Mouse (Mus musculus) lung, embryonic 16.5 days (tissue): ENCODE data around the gene Luc7l. TPM values are rescaled to one million over a fixed set of nuclear protein-coding genes. Genes with fewer than 3 reads are reported as not detected.

Source experiments
- ATAC-seq: fragments of 200-750 bp; cut with Nextera tagmentation; 2 replicates; pipeline ENCODE4 v1.8.0; 2017; ENCODE audit warnings: low read depth, mild to moderate bottlenecking, moderate library complexity
- H3K27ac ChIP-seq: fragments of 300-500 bp; sonication (generic); 2 replicates; pipeline ENCODE4 v1.5.1; 2014; ENCODE audit warnings: mild to moderate bottlenecking, control low read depth, low read length
- H3K27me3 ChIP-seq: fragments of 300-500 bp; sonication (generic); 2 replicates; pipeline ENCODE4 v1.6.1; 2014; ENCODE audit warnings: low read depth, low read length, mixed read lengths; ENCODE audit not compliant: control insufficient read depth, insufficient read depth
- H3K36me3 ChIP-seq: fragments of 300-500 bp; sonication (generic); 2 replicates; pipeline ENCODE4 v1.6.1; 2014; ENCODE audit warnings: low read length; ENCODE audit not compliant: control insufficient read depth, insufficient read depth
- H3K4me1 ChIP-seq: fragments of 300-500 bp; sonication (generic); replicated peaks from 2 replicates; pipeline ENCODE4 v1.6.1; 2014; ENCODE audit warnings: low read length, mixed read lengths; ENCODE audit not compliant: control insufficient read depth, insufficient read depth
- H3K4me2 ChIP-seq: fragments of 300-500 bp; sonication (generic); 2 replicates; pipeline ENCODE4 v1.6.1; 2014; ENCODE audit warnings: low read depth, low read length, control low read depth
- H3K4me3 ChIP-seq: fragments of 300-500 bp; sonication (generic); 2 replicates; pipeline ENCODE4 v1.5.1; 2014; ENCODE audit warnings: mild to moderate bottlenecking, low read length, control low read depth
- H3K9ac ChIP-seq: fragments of 300-500 bp; sonication (generic); 2 replicates; pipeline ENCODE4 v1.6.1; 2014; ENCODE audit warnings: low read length, control low read depth
- H3K9me3 ChIP-seq: fragments of 300-500 bp; sonication (generic); 2 replicates; pipeline ENCODE4 v1.6.1; 2016; ENCODE audit warnings: low read length; ENCODE audit not compliant: control insufficient read depth
- WGBS: fragments of 180-500 bp; shearing (Covaris S2); extraction: QIAGEN DNeasy Blood & Tissue Kit; methylation state at CpG from one replicate; pipeline ENCODE4 v1.1.7; 2014; 5-methylcytosine and 5-hydroxymethylcytosine counted together
- polyA plus RNA-seq: library from polyadenylated mRNA; unstranded; fragments of >200 nt; fragmentation: Nextera tagmentation; extraction: Ambion mirVana; gene quantifications from 2 replicates; pipeline ENCODE4 v1.2.1, GENCODE M21; 2015

Luc7l gene
- 79.8 and 86.9 TPM in 2 replicates for polyA plus RNA-seq

DNA sequence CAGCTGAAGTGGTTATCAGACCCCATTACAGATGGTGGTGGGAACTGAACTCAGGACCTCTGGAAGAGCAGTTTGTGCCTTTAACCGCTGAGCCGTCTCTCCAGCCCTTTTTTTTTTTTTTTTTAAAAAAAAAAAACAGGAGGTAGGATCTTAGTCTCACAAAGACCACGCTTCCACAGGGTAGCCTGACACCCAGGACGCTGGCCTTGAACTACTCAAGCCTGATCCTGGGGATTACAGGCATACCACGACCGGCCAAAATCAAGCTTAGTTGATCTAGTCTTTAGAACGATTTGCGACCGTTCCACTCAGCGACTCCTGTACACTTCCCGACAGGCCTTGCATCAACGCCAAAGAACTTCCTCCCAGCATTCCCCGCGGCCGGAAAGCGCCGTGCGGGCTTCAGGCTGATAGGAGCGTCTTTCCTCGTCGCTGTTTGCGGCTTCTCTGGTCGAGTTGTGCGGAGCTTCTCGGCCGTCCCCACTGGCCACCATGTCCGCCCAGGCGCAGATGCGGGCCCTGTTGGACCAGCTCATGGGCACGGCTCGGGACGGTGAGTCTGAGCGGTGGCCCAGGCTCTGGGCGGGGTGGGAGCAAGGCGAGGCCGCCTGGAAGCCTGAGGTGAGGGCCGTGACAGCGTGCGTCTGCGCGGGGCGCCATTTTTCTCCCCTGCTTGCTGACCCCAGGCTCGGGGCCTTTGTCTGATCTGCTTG, at the start of gene Luc7l:
Gene Luc7l (plus strand): TSS at position 358 of the 713 bp plus-strand sequence.
- peak within 1 kb of the TSS; percentile 98 for H3K27ac ChIP-seq
- peak; percentile 98 for ATAC-seq
- WGBS = under 1% methylated on average over 43 of the region's 43 CpGs
- H3K9me3 ChIP-seq = no peaks in the 10 kb centered on the region
- H3K4me2 ChIP-seq = peak within 1 kb of the TSS; percentile 78
- H3K4me3 ChIP-seq = peak within 1 kb of the TSS; percentile 100
- H3K27me3 ChIP-seq = no peaks in the 10 kb centered on the region
- H3K36me3 ChIP-seq = peaks cover 8% of the 10 kb centered on the region; the same call in 1 of the 2 replicates
- peaks cover 6% of the 10 kb centered on the region for H3K4me1 ChIP-seq
- peak within 1 kb of the TSS; percentile 98 for H3K9ac ChIP-seq

- H3K27ac ChIP-seq = no peak overlapping the region
- H3K4me1 ChIP-seq = peaks cover 19% of the 10 kb centered on the region
- peak; percentile 16; the same call in 1 of the 2 replicates for ATAC-seq
- peaks cover 34% of the 10 kb centered on the region for H3K27me3 ChIP-seq
- H3K9me3 ChIP-seq = no peaks in the 10 kb centered on the region
- H3K9ac ChIP-seq = peak overlapping the region; percentile 37
- H3K4me2 ChIP-seq = peak overlapping the region; percentile 89
- peak overlapping the region; percentile 56 for H3K4me3 ChIP-seq
- H3K36me3 ChIP-seq = no peaks in the 10 kb centered on the region
- under 1% methylated on average over 30 of the region's 30 CpGs for WGBS
These were observed 49.3 kb upstream of the Luc7l start for GRCm38 (mm10) chr17:26203321-26203811.

GRCm38 (mm10) chr17:26204766-26205165, 47.9 kb upstream of the Luc7l start:
- WGBS = 40% methylated on average over 11 of the region's 11 CpGs
- H3K27ac ChIP-seq = no peak overlapping the region
- peaks cover 34% of the 10 kb centered on the region for H3K27me3 ChIP-seq
- H3K9ac ChIP-seq = no peak overlapping the region
- H3K4me1 ChIP-seq = peaks cover 19% of the 10 kb centered on the region
- H3K4me3 ChIP-seq = no peak overlapping the region
- H3K36me3 ChIP-seq = no peaks in the 10 kb centered on the region
- ATAC-seq = no peak
- no peaks in the 10 kb centered on the region for H3K9me3 ChIP-seq
- H3K4me2 ChIP-seq = no peak overlapping the region

GRCm38 (mm10) chr17:26206392-26206791, 46.3 kb upstream of the Luc7l start:
- Histone ChIP-seq H3K27ac (no peak overlapping the region), H3K9ac (no peak overlapping the region), H3K9me3 (no peaks in the 10 kb centered on the region), H3K27me3 (peaks cover 23% of the 10 kb centered on the region), H3K36me3 (no peaks in the 10 kb centered on the region), H3K4me3 (no peak overlapping the region), H3K4me1 (peaks cover 14% of the 10 kb centered on the region), H3K4me2 (no peak overlapping the region)
- WGBS = 43% methylated on average over 1 of the region's 1 CpGs
- no peak for ATAC-seq

DNA sequence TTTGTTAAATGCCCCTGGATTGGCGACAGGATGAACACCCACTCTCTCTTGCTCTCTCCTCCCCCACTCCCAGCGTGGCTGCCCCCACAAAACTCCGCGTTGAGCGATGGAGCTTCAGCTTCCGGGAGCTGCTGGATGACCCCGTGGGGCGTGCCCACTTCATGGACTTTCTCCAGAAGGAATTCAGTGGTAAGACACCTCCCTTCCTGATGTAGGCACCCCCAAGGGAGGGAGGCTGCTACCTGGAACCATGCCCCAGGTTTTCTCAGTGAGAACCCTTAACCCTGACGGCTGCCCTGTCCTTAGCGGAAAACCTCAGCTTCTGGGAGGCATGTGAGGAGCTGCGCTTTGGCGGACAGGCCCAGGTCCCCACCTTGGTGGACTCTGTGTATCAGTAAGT, 45.0 kb upstream of the Luc7l start, which contains the start of gene Arhgdig:
Gene Arhgdig (minus strand): TSS at position 101 of the 400 bp plus-strand sequence.
- ATAC-seq = no peak
- 83% methylated on average over 12 of the region's 12 CpGs for WGBS
- no peak within 1 kb of the TSS for H3K27ac ChIP-seq
- H3K9me3 ChIP-seq = no peaks in the 10 kb centered on the region
- H3K4me2 ChIP-seq = no peak within 1 kb of the TSS
- peaks cover 9% of the 10 kb centered on the region; the same call in 1 of the 2 replicates for H3K4me1 ChIP-seq
- H3K36me3 ChIP-seq = no peaks in the 10 kb centered on the region
- peaks cover 13% of the 10 kb centered on the region for H3K27me3 ChIP-seq
- no peak within 1 kb of the TSS for H3K9ac ChIP-seq
- H3K4me3 ChIP-seq = no peak within 1 kb of the TSS

DNA sequence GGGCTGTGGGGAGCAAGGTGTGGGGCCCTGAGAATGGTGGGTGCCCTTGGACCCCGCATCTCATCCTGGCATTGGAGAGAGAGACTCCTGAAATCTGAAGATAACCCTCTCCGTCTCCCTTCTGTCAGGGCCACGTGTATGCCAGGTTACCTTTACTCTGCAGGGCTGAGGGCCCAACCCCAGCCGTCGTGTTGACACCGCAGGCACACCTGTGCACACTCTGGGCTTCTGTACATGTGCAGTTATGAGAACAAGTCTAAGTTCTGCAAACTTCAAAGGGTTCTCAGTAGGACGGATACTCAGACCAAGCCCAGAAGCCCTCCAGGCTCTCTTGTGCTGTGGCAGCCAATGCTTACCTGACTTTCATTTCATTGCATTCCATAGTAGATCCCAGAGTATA, 40.5 kb upstream of the Luc7l start:
- Histone ChIP-seq H3K36me3 (no peaks in the 10 kb centered on the region), H3K4me2 (no peak overlapping the region), H3K4me3 (no peak overlapping the region), H3K27me3 (no peaks in the 10 kb centered on the region), H3K27ac (no peak overlapping the region), H3K9me3 (no peaks in the 10 kb centered on the region), H3K9ac (no peak overlapping the region), H3K4me1 (no peaks in the 10 kb centered on the region)
- WGBS = 73% methylated on average over 7 of the region's 7 CpGs
- 0 out of 2 replicates have a peak, but pooled peaks have one; percentile 31 for ATAC-seq

- no peak overlapping the region for H3K4me3 ChIP-seq
- no peaks in the 10 kb centered on the region for H3K4me1 ChIP-seq
- H3K27ac ChIP-seq = no peak overlapping the region
- no peak overlapping the region for H3K9ac ChIP-seq
- WGBS = 77% methylated on average over 11 of the region's 11 CpGs
- no peak overlapping the region for H3K4me2 ChIP-seq
- H3K27me3 ChIP-seq = no peaks in the 10 kb centered on the region
- H3K36me3 ChIP-seq = no peaks in the 10 kb centered on the region
- 0 out of 2 replicates have a peak, but pooled peaks have one; percentile 15 for ATAC-seq
- no peaks in the 10 kb centered on the region for H3K9me3 ChIP-seq
These were observed 40.0 kb upstream of the Luc7l start for GRCm38 (mm10) chr17:26212681-26213080.

GRCm38 (mm10) chr17:26221508-26221907, 31.2 kb upstream of the Luc7l start:
- Histone ChIP-seq H3K9ac (no peak overlapping the region), H3K4me3 (no peak overlapping the region), H3K27me3 (no peaks in the 10 kb centered on the region), H3K9me3 (no peaks in the 10 kb centered on the region), H3K4me2 (no peak overlapping the region), H3K36me3 (no peaks in the 10 kb centered on the region), H3K4me1 (peaks cover 13% of the 10 kb centered on the region), H3K27ac (no peak overlapping the region)
- ATAC-seq = peak; percentile 47; the same call in 1 of the 2 replicates
- WGBS = 44% methylated on average over 2 of the region's 2 CpGs

DNA sequence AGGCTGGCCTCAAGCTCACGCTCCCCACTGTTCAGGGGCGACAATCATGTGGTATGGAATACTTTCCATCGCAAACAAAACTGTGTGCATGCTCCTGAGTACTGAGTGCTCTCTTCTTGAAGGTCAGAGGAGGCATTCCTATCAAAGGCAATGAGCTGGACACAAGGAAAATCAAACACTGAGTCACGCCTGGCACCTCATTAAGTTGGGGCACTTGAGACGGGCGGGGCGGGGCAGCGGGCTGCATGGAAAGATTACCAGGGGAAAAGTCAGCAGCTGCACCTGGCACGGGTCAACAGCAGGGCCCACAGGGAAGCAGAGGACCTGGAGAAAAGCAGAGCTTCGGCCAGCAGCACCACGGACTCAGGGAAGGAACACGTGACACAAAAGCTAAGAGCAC, 27.5 kb upstream of the Luc7l start:
- Histone ChIP-seq H3K4me2 (no peak overlapping the region), H3K27me3 (no peaks in the 10 kb centered on the region), H3K27ac (peak overlapping the region; percentile 61; the same call in 1 of the 2 replicates), H3K36me3 (no peaks in the 10 kb centered on the region), H3K4me3 (no peak overlapping the region), H3K4me1 (peaks cover 13% of the 10 kb centered on the region), H3K9ac (no peak overlapping the region), H3K9me3 (no peaks in the 10 kb centered on the region)
- WGBS = 48% methylated on average over 12 of the region's 12 CpGs
- ATAC-seq = peak; percentile 82
